Mouse (Mus musculus): ENCODE data around the gene Specc1. TPM values are rescaled to one million over a fixed set of nuclear protein-coding genes. Genes with fewer than 3 reads are reported as not detected.

Specc1 gene
- polyA plus RNA-seq, 1 experiment from 2014 or later, result 13.4 TPM

GRCm38 (mm10) chr11:62087051-62087450 lies 130.5 kb downstream of the Specc1 start:
- Histone ChIP-seq H3K4me1 (ENCODE audit: insufficient read depth) (no peaks in the 10 kb centered on the region; the same call in 1 of the 2 replicates), H3K4me2 (no peak overlapping the region), H3K36me3 (ENCODE audit: insufficient read depth) (no peaks in the 10 kb centered on the region), H3K9me3 (ENCODE audit: low read depth, low read length) (no peaks in the 10 kb centered on the region), H3K4me3 (ENCODE audit: low read depth, low read length) (no peak overlapping the region), H3K27ac (ENCODE audit: low read depth) (no peak overlapping the region), H3K9ac (no peak overlapping the region), H3K27me3 (ENCODE audit: insufficient read depth, low read length) (no peaks in the 10 kb centered on the region)
- DNase-seq (no peak), ATAC-seq (ENCODE audit: insufficient read depth) (no peak)
- WGBS, result 81% methylated on average over 1 of the region's 1 CpGs
- TF ChIP-seq CTCF (IDR thresholded peaks at IDR 0.05; ENCODE audit: low read depth), result no peak

GRCm38 (mm10) chr11:62088651-62089050 lies 132.1 kb downstream of the Specc1 start:
- Histone ChIP-seq H3K9me3 (ENCODE audit: low read depth, low read length) (no peaks in the 10 kb centered on the region), H3K4me3 (ENCODE audit: low read depth, low read length) (no peak overlapping the region), H3K9ac (no peak overlapping the region), H3K27me3 (ENCODE audit: insufficient read depth, low read length) (no peaks in the 10 kb centered on the region), H3K27ac (ENCODE audit: low read depth) (no peak overlapping the region), H3K4me1 (ENCODE audit: insufficient read depth) (no peaks in the 10 kb centered on the region; the same call in 1 of the 2 replicates), H3K36me3 (ENCODE audit: insufficient read depth) (no peaks in the 10 kb centered on the region), H3K4me2 (no peak overlapping the region)
- DNase-seq (no peak), ATAC-seq (ENCODE audit: insufficient read depth) (no peak)
- no peak for TF ChIP-seq CTCF (IDR thresholded peaks at IDR 0.05; ENCODE audit: low read depth)
- 58% methylated on average over 3 of the region's 3 CpGs for WGBS

GRCm38 (mm10) chr11:62090321-62090720 lies 133.8 kb downstream of the Specc1 start:
- Histone ChIP-seq H3K9ac (no peak overlapping the region), H3K27me3 (ENCODE audit: insufficient read depth, low read length) (no peaks in the 10 kb centered on the region), H3K4me2 (no peak overlapping the region), H3K27ac (ENCODE audit: low read depth) (no peak overlapping the region), H3K9me3 (ENCODE audit: low read depth, low read length) (no peaks in the 10 kb centered on the region), H3K4me3 (ENCODE audit: low read depth, low read length) (no peak overlapping the region), H3K4me1 (ENCODE audit: insufficient read depth) (no peaks in the 10 kb centered on the region; the same call in 1 of the 2 replicates), H3K36me3 (ENCODE audit: insufficient read depth) (no peaks in the 10 kb centered on the region)
- WGBS, result 81% methylated on average over 6 of the region's 6 CpGs
- ATAC-seq (ENCODE audit: insufficient read depth) (no peak), DNase-seq (no peak)
- TF ChIP-seq CTCF (IDR thresholded peaks at IDR 0.05; ENCODE audit: low read depth), result no peak

- no peak for TF ChIP-seq CTCF (IDR thresholded peaks at IDR 0.05; ENCODE audit: low read depth)
- peak; percentile 19 for DNase-seq
- WGBS, result 41% methylated on average over 3 of the region's 3 CpGs
Measured at GRCm38 (mm10) chr11:62103380-62103911, 146.9 kb downstream of the Specc1 start.

GRCm38 (mm10) chr11:62106401-62106871 lies 149.9 kb downstream of the Specc1 start:
- DNase-seq (no peak), ATAC-seq (ENCODE audit: insufficient read depth) (no peak)
- Histone ChIP-seq H3K9me3 (ENCODE audit: low read depth, low read length) (no peaks in the 10 kb centered on the region), H3K4me1 (ENCODE audit: insufficient read depth) (peaks cover 3% of the 10 kb centered on the region; the same call in 1 of the 2 replicates), H3K36me3 (ENCODE audit: insufficient read depth) (no peaks in the 10 kb centered on the region), H3K9ac (no peak overlapping the region), H3K27ac (ENCODE audit: low read depth) (no peak overlapping the region), H3K27me3 (ENCODE audit: insufficient read depth, low read length) (no peaks in the 10 kb centered on the region), H3K4me3 (ENCODE audit: low read depth, low read length) (no peak overlapping the region), H3K4me2 (no peak overlapping the region)
- 71% methylated on average over 1 of the region's 1 CpGs for WGBS
- TF ChIP-seq CTCF (IDR thresholded peaks at IDR 0.05; ENCODE audit: low read depth), result no peak

More at GRCm38 (mm10) chr11:62103380-62103911, 146.9 kb downstream of the Specc1 start:
- Histone ChIP-seq H3K36me3 (ENCODE audit: insufficient read depth) (no peaks in the 10 kb centered on the region), H3K4me3 (ENCODE audit: low read depth, low read length) (no peak overlapping the region), H3K4me1 (ENCODE audit: insufficient read depth) (peaks cover 3% of the 10 kb centered on the region; the same call in 1 of the 2 replicates), H3K9me3 (ENCODE audit: low read depth, low read length) (no peaks in the 10 kb centered on the region), H3K9ac (no peak overlapping the region), H3K27ac (ENCODE audit: low read depth) (no peak overlapping the region), H3K27me3 (ENCODE audit: insufficient read depth, low read length) (no peaks in the 10 kb centered on the region), H3K4me2 (no peak overlapping the region)
- ATAC-seq (ENCODE audit: insufficient read depth), result no peak

- H3K9me3 ChIP-seq (ENCODE audit: low read depth, low read length), result no peaks in the 10 kb centered on the region
- H3K27me3 ChIP-seq (ENCODE audit: insufficient read depth, low read length), result no peaks in the 10 kb centered on the region
- H3K4me1 ChIP-seq (ENCODE audit: insufficient read depth), result peaks cover 3% of the 10 kb centered on the region; the same call in 1 of the 2 replicates
- H3K27ac ChIP-seq (ENCODE audit: low read depth), result no peak overlapping the region
- no peaks in the 10 kb centered on the region for H3K36me3 ChIP-seq (ENCODE audit: insufficient read depth)
- H3K4me3 ChIP-seq (ENCODE audit: low read depth, low read length), result no peak overlapping the region
- H3K4me2 ChIP-seq, result no peak overlapping the region
- DNase-seq (no peak), ATAC-seq (ENCODE audit: insufficient read depth) (no peak)
- no peak overlapping the region for H3K9ac ChIP-seq
- TF ChIP-seq CTCF (IDR thresholded peaks at IDR 0.05; ENCODE audit: low read depth), result no peak
- WGBS, result 70% methylated on average over 2 of the region's 2 CpGs
Measured at GRCm38 (mm10) chr11:62107272-62107836, 150.8 kb downstream of the Specc1 start.

GRCm38 (mm10) chr11:62118561-62118960 lies 162.0 kb downstream of the Specc1 start:
- Histone ChIP-seq H3K9me3 (ENCODE audit: low read depth, low read length) (no peaks in the 10 kb centered on the region), H3K4me1 (ENCODE audit: insufficient read depth) (peaks cover 10% of the 10 kb centered on the region; the same call in 1 of the 2 replicates), H3K36me3 (ENCODE audit: insufficient read depth) (0 out of 2 replicates have a peak, but pooled peaks cover 2% of the 10 kb centered on the region), H3K27me3 (ENCODE audit: insufficient read depth, low read length) (no peaks in the 10 kb centered on the region), H3K9ac (no peak overlapping the region), H3K4me3 (ENCODE audit: low read depth, low read length) (no peak overlapping the region), H3K27ac (ENCODE audit: low read depth) (no peak overlapping the region), H3K4me2 (no peak overlapping the region)
- TF ChIP-seq CTCF (IDR thresholded peaks at IDR 0.05; ENCODE audit: low read depth), result no peak
- ATAC-seq (ENCODE audit: insufficient read depth) (no peak), DNase-seq (no peak)
- 75% methylated on average over 9 of the region's 9 CpGs for WGBS

All from lung, embryonic 14.5 days (tissue).